Mouse (Mus musculus): ENCODE data around the gene Hbb-y. TPM values are rescaled to one million over a fixed set of nuclear protein-coding genes. Genes with fewer than 3 reads are reported as not detected.

Gene Hbb-y
- under 1 TPM in 1 of 2 experiments, not detected in 1; 0.06 TPM for polyA plus RNA-seq (2012; fragmentation: generic; extraction: Trizol)

GRCm38 (mm10) chr7:103853090-103853489 is at the start of gene Hbb-y:
Gene Hbb-y (minus strand): TSS chr7:103853216.

GRCm38 (mm10) chr7:103894385-103894784 is 41.4 kb upstream of the Hbb-y start, which contains the start of gene Olfr64:
Gene Olfr64 (minus strand): TSS chr7:103894485.

GRCm38 (mm10) chr7:103886152-103886551 is 33.1 kb upstream of the Hbb-y start, which contains the start of gene Olfr66:
Gene Olfr66 (minus strand): TSS chr7:103886252.

GRCm38 (mm10) chr7:103843034-103843433 is 10.0 kb downstream of the Hbb-y start, which contains the start of gene Hbb-bh1:
Gene Hbb-bh1 (minus strand): TSS chr7:103843164.

GRCm38 (mm10) chr7:103840268-103840667 is 12.7 kb downstream of the Hbb-y start, which contains the start of gene Hbb-bh2:
Gene Hbb-bh2 (minus strand): TSS chr7:103840520.

GRCm38 (mm10) chr7:103827808-103828207 is 25.2 kb downstream of the Hbb-y start, which contains the start of gene Hbb-bs:
Gene Hbb-bs (minus strand): TSS chr7:103828096.

GRCm38 (mm10) chr7:103813766-103814165 is 39.2 kb downstream of the Hbb-y start, which contains the start of gene Hbb-bt:
Gene Hbb-bt (minus strand): TSS chr7:103813996.

Other genes starting within 250 kb of the Hbb-y start
- gene Olfr620, start 240.7 kb downstream of the Hbb-y start, polyA plus RNA-seq (2012; fragmentation: generic; extraction: Trizol), result not detected
- gene Olfr622, start 210.5 kb downstream of the Hbb-y start, polyA plus RNA-seq (2012; fragmentation: generic; extraction: Trizol), result not detected
- not detected for gene Olfr623, start 189.5 kb downstream of the Hbb-y start, polyA plus RNA-seq (2012; fragmentation: generic; extraction: Trizol)
- not detected for gene Olfr624, start 182.0 kb downstream of the Hbb-y start, polyA plus RNA-seq (2012; fragmentation: generic; extraction: Trizol)
- not detected for gene Olfr625-ps1, start 170.5 kb downstream of the Hbb-y start, polyA plus RNA-seq (2012; fragmentation: generic; extraction: Trizol)
- gene Olfr243, start 138.5 kb downstream of the Hbb-y start, polyA plus RNA-seq (2012; fragmentation: generic; extraction: Trizol), result not detected
- gene Olfr628, start 122.8 kb downstream of the Hbb-y start, polyA plus RNA-seq (2012; fragmentation: generic; extraction: Trizol), result not detected
- gene Olfr629, start 108.3 kb downstream of the Hbb-y start, polyA plus RNA-seq (2012; fragmentation: generic; extraction: Trizol), result not detected
- not detected for gene Olfr630, start 95.9 kb downstream of the Hbb-y start, polyA plus RNA-seq (2012; fragmentation: generic; extraction: Trizol)
- not detected for gene Olfr69, start 81.6 kb downstream of the Hbb-y start, polyA plus RNA-seq (2012; fragmentation: generic; extraction: Trizol)
- not detected for gene Olfr68, start 73.5 kb downstream of the Hbb-y start, polyA plus RNA-seq (2012; fragmentation: generic; extraction: Trizol)
- gene Olfr67, start 61.4 kb downstream of the Hbb-y start, polyA plus RNA-seq (2012; fragmentation: generic; extraction: Trizol), result not detected
- gene Hbb-bt, start 39.2 kb downstream of the Hbb-y start, polyA plus RNA-seq (2012; fragmentation: generic; extraction: Trizol), result not detected
- not detected for gene Hbb-bs, start 25.1 kb downstream of the Hbb-y start, polyA plus RNA-seq (2012; fragmentation: generic; extraction: Trizol)
- not detected for gene Hbb-bh2, start 12.7 kb downstream of the Hbb-y start, polyA plus RNA-seq (2012; fragmentation: generic; extraction: Trizol)
- gene Hbb-bh1, start 10.1 kb downstream of the Hbb-y start, polyA plus RNA-seq (2012; fragmentation: generic; extraction: Trizol), result under 1 TPM; 0.08 to 0.97 TPM
- not detected for gene Olfr66, start 33.0 kb upstream of the Hbb-y start, polyA plus RNA-seq (2012; fragmentation: generic; extraction: Trizol)
- gene Olfr64, start 41.3 kb upstream of the Hbb-y start, polyA plus RNA-seq (2012; fragmentation: generic; extraction: Trizol), result not detected
- gene Olfr65, start 50.3 kb upstream of the Hbb-y start, polyA plus RNA-seq (2012; fragmentation: generic; extraction: Trizol), result under 1 TPM in 1 of 2 experiments, not detected in 1; 0.05 TPM
- not detected for gene Olfr631, start 75.6 kb upstream of the Hbb-y start, polyA plus RNA-seq (2012; fragmentation: generic; extraction: Trizol)
- gene Olfr632, start 81.1 kb upstream of the Hbb-y start, polyA plus RNA-seq (2012; fragmentation: generic; extraction: Trizol), result not detected
- gene Olfr633, start 91.2 kb upstream of the Hbb-y start, polyA plus RNA-seq (2012; fragmentation: generic; extraction: Trizol), result not detected
- gene Olfr635, start 117.9 kb upstream of the Hbb-y start, polyA plus RNA-seq (2012; fragmentation: generic; extraction: Trizol), result not detected
- gene Olfr638, start 145.5 kb upstream of the Hbb-y start, polyA plus RNA-seq (2012; fragmentation: generic; extraction: Trizol), result not detected
- gene Olfr639, start 164.1 kb upstream of the Hbb-y start, polyA plus RNA-seq (2012; fragmentation: generic; extraction: Trizol), result not detected
- gene Olfr640, start 172.4 kb upstream of the Hbb-y start, polyA plus RNA-seq (2012; fragmentation: generic; extraction: Trizol), result not detected
- gene Olfr641, start 182.2 kb upstream of the Hbb-y start, polyA plus RNA-seq (2012; fragmentation: generic; extraction: Trizol), result not detected
- gene Olfr642, start 199.4 kb upstream of the Hbb-y start, polyA plus RNA-seq (2012; fragmentation: generic; extraction: Trizol), result not detected
- gene 4930516K23Rik, start 208.2 kb upstream of the Hbb-y start, polyA plus RNA-seq (2012; fragmentation: generic; extraction: Trizol), result not detected
- not detected for gene Olfr644, start 218.7 kb upstream of the Hbb-y start, polyA plus RNA-seq (2012; fragmentation: generic; extraction: Trizol)
- not detected for gene Olfr645, start 232.2 kb upstream of the Hbb-y start, polyA plus RNA-seq (2012; fragmentation: generic; extraction: Trizol)

Measured in C3H10T1/2 (cell line).